Mouse (Mus musculus): ENCODE results near the gene Map3k14. TPM values are rescaled to one million over a fixed set of nuclear protein-coding genes. Genes with fewer than 3 reads are reported as not detected.
A peak's percentile ranks its signal among the peaks of the same experiment; 100 is the strongest.
"Not testable (repeated sequence)": the region's sequence is repeated elsewhere in the genome, so short reads cannot be mapped to it uniquely, and the experiment has no call there.

Map3k14 gene
- polyA plus RNA-seq, 1 experiment from 2014 or later = 5.0 TPM

DNA sequence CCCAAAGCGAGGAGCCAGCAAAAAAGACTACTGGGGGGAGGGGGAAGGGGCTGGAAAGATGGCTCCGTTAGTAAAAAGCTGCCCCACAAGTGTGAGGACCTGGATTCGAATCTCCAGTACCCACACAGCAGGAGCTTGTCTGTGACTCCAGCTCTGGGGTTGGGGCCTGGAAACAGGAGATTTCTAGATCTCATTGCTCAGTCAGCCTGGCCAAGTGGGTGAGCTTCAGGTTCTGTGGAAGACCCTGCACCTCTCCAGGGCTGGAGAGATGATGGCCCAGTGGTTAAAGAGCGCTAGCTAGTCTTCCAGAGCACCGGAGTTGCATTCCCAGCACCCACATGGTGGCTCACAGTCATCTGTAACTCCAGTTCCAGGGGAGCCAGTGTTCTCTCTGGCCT is 25.6 kb upstream of the Map3k14 start:
- WGBS = 84% methylated on average over 5 of the region's 5 CpGs

DNA sequence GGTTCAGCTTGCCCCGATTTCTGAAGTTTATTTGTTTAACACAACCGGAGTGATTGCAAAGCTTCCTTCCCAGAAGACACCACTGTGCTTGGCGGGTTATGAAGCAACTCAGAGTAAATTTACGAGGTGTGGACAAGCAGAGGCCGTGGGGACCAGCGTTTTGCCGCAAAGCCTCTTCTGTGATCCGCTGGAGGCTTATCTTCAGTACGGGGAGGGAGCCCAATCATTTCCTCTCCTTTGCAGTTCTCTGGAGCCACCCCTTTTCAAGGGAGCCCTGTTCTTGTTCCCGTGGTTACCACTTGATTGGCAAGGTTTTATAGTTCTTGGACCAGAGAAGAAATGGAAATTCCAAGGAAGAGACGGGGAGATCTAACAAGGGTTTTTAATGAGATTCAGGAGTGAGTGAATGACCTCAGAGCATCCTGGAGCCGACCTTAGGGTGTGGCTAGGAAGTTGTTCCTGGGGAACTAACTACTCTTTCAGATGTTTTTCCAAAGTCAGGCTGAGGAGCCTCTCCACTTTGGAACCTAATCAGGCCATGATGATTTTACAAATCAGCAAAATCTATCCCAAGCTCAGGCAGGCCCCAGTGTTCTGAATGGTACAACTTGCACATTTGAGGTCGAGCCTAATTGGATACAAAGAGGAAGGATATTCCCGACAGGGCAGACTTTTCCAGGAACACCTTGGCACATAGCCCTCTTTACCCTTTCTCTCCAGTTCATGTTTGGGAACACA is 25.0 kb upstream of the Map3k14 start:
- no peaks in the 10 kb centered on the region for H3K27me3 ChIP-seq
- H3K4me1 ChIP-seq (replicated peaks) = peaks cover 6% of the 10 kb centered on the region
- no peak overlapping the region for H3K4me3 ChIP-seq (replicated peaks)
- no peaks in the 10 kb centered on the region for H3K9me3 ChIP-seq
- no peak overlapping the region for H3K4me2 ChIP-seq (replicated peaks)
- no peak for ATAC-seq
- 23% methylated on average over 14 of the region's 14 CpGs for WGBS
- H3K27ac ChIP-seq = no peak overlapping the region
- no peak overlapping the region for H3K9ac ChIP-seq (replicated peaks)
- H3K36me3 ChIP-seq = no peaks in the 10 kb centered on the region

More for the DNA sequence above, 25.6 kb upstream of the Map3k14 start:
- no peak for ATAC-seq
- Histone ChIP-seq H3K4me2 (replicated peaks) (no peak overlapping the region), H3K4me1 (replicated peaks) (peaks cover 6% of the 10 kb centered on the region), H3K27me3 (no peaks in the 10 kb centered on the region), H3K4me3 (replicated peaks) (no peak overlapping the region), H3K27ac (no peak overlapping the region), H3K36me3 (no peaks in the 10 kb centered on the region), H3K9ac (replicated peaks) (no peak overlapping the region), H3K9me3 (no peaks in the 10 kb centered on the region)

DNA sequence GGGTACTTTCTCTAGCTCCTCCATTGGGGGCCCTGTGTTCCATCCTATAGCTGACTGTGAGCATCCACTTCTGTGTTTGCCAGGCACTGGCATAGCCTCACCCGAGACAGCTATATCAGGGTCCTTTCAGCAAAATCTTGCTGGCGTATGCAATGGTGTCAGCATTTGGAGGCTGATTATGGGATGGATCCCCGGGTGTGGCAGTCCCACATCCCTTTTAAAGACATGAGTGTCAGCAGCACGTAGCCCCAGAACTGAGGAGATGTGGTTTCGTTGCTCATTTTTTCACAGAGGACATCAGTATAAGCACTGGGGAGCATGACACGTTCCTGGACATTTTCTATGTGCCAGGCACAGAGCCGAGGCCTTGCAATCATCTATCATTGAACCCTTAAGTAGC is 23.6 kb upstream of the Map3k14 start:
- H3K4me1 ChIP-seq (replicated peaks); H3K4me3 ChIP-seq (replicated peaks); H3K4me2 ChIP-seq (replicated peaks); H3K9me3 ChIP-seq; H3K36me3 ChIP-seq; H3K27ac ChIP-seq; H3K27me3 ChIP-seq; ATAC-seq; H3K9ac ChIP-seq (replicated peaks): not testable (repeated sequence)
- WGBS = 94% methylated on average over 7 of the region's 7 CpGs

DNA sequence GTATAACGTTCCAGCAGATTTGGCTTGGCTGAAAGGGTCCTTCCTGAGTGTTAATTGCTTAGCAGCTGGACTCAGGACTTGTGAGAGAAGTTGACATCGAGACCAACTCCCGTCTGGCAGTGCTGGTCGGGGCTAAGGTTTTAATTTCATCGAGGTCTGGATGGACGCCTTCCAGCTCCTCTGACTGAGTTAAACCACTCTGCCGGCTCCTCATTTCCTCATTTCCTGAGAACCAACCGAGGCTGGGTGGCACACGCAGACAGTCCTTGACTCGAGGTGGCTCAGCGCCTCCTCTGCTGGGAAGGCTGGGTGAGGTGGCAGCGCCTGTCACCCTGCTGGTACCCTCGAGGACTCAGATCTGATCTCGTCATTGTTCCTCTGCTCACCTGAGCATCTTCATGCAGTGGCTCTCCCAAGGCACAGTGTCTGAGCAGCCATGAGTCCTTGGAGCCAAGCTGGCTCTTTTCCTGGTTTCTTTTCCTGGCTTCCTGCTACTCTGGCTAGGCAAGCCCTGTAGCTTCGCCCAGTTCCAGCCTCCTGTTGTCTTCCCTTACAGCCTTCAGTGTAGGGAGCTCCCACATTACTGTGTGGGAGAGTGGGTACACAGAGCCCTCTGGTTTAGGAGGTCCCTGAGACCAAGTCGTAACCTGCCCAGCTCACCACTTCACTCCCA is 21.2 kb upstream of the Map3k14 start:
- WGBS = 80% methylated on average over 16 of the region's 16 CpGs
- no peak overlapping the region for H3K9ac ChIP-seq (replicated peaks)
- no peaks in the 10 kb centered on the region for H3K36me3 ChIP-seq
- no peak overlapping the region for H3K4me3 ChIP-seq (replicated peaks)
- no peaks in the 10 kb centered on the region for H3K9me3 ChIP-seq
- H3K27me3 ChIP-seq = no peaks in the 10 kb centered on the region
- H3K27ac ChIP-seq = no peak overlapping the region
- ATAC-seq = no peak
- no peak overlapping the region for H3K4me2 ChIP-seq (replicated peaks)
- peaks cover 6% of the 10 kb centered on the region for H3K4me1 ChIP-seq (replicated peaks)

DNA sequence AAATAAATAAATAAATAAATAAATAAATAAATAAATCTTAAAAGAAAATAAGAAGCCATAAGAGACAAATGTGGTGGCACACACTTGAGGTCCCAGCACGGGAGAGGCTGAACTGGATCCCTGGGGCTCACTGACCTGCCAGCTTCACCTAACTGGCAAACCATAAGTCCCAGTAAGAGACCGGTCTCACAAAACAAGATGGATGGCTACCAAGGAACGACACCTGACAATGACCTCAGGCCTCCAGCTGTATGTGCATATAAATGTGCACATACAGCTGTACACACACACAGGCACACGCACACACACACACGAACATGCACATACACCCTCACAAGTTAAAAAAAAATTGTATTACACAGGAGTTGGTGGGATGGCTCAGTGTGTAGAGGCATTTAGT is 19.6 kb upstream of the Map3k14 start:
- no peak for ATAC-seq
- Histone ChIP-seq H3K9ac (replicated peaks) (no peak overlapping the region), H3K27me3 (no peaks in the 10 kb centered on the region), H3K9me3 (no peaks in the 10 kb centered on the region), H3K4me3 (replicated peaks) (no peak overlapping the region), H3K36me3 (no peaks in the 10 kb centered on the region), H3K27ac (no peak overlapping the region), H3K4me1 (replicated peaks) (peaks cover under 1% of the 10 kb centered on the region; the same call in 1 of the 2 replicates), H3K4me2 (replicated peaks) (no peak overlapping the region)
- 96% methylated on average over 5 of the region's 5 CpGs for WGBS

DNA sequence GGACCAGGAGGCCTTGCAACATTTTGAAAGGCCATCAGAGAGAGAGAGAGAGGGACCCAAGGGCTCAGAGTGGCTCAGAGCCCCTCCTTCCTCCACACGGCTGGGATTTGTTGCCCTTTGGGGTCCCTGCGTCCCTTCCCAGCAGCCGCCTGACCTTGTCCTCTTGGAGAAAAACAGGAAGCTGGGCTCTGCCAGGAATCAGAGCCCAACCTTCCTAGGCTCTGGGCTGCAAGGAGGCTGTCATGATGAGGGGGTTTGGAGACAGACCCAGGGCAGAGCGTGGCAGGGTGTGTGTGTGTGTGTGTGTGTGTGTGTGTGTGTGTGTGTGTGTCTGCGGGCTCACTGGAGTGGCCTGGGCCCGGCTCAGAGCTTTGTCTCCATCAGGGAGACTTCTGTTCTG is 18.7 kb upstream of the Map3k14 start:
- Histone ChIP-seq H3K27ac (no peak overlapping the region), H3K4me3 (replicated peaks) (no peak overlapping the region), H3K4me2 (replicated peaks) (no peak overlapping the region), H3K27me3 (no peaks in the 10 kb centered on the region), H3K9me3 (no peaks in the 10 kb centered on the region), H3K4me1 (replicated peaks) (no peaks in the 10 kb centered on the region), H3K9ac (replicated peaks) (no peak overlapping the region), H3K36me3 (no peaks in the 10 kb centered on the region)
- 60% methylated on average over 6 of the region's 6 CpGs for WGBS
- no peak for ATAC-seq

DNA sequence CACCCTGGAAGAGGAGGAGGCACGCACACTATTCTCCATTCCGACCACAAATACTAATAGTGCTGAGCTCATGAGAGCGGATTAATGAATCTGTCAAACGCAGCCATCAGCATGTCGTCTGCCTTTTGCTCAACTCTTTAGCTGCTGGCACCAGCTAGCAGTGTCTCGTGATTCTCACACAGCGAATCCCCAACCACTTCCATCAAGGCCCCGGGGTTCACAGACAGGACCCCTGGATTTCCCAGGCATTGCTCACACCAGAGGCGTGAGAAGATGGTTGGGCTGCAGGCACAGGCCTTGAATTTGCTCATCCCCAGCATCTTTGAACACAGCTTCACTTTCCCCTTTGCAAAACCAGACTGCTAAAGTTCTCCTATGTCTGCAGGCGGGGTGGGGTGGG is 18.0 kb upstream of the Map3k14 start:
- WGBS = 83% methylated on average over 10 of the region's 10 CpGs
- no peak for ATAC-seq
- Histone ChIP-seq H3K36me3 (no peaks in the 10 kb centered on the region), H3K9me3 (no peaks in the 10 kb centered on the region), H3K27ac (no peak overlapping the region), H3K27me3 (no peaks in the 10 kb centered on the region), H3K4me1 (replicated peaks) (no peaks in the 10 kb centered on the region), H3K4me3 (replicated peaks) (no peak overlapping the region), H3K4me2 (replicated peaks) (no peak overlapping the region), H3K9ac (replicated peaks) (no peak overlapping the region)

DNA sequence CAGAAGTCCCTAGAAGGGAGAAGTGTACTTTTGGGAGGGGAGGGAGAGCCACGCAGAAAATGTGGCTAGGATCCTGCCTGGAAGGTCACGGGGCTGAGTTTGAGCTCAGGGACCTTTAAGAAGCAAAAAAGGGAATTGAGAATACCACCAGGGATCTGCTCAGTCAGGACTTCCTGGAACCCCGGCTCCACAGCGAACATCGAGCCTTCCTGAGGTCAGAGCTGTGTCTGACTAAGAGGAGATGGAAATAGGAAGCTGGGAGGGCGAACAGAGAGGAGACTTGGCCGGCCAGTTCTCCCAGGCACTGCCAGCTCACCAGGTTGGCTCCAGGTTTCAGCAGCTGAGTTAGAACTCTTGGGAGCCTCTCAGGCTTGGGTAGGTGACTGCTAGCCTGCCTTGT is 14.5 kb upstream of the Map3k14 start:
- Histone ChIP-seq H3K27ac (no peak overlapping the region), H3K9ac (replicated peaks) (no peak overlapping the region), H3K27me3 (no peaks in the 10 kb centered on the region), H3K4me3 (replicated peaks) (no peak overlapping the region), H3K4me2 (replicated peaks) (no peak overlapping the region), H3K4me1 (replicated peaks) (no peaks in the 10 kb centered on the region), H3K9me3 (no peaks in the 10 kb centered on the region), H3K36me3 (no peaks in the 10 kb centered on the region)
- 79% methylated on average over 7 of the region's 7 CpGs for WGBS
- ATAC-seq = no peak

DNA sequence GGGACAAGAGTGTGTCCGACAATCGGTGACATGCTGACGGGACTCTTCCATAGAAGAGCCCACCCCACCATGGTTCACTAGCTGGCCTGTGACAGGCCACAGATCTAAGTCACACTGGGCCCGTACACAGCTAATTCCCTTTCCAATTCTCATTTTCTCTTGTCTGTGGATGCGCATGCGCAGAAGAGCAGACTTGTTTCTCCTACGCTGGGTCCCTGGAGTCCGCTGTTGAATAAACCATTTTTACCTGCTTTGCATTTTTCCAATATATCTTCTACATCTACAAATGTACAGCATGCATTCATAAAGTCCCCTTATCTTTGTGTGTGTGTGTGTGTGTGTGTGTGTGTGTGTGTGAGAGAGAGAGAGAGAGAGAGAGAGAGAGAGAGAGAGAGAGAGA is 9.2 kb upstream of the Map3k14 start:
- H3K9ac ChIP-seq (replicated peaks) = no peak overlapping the region
- H3K4me1 ChIP-seq (replicated peaks) = peaks cover 6% of the 10 kb centered on the region; the same call in 1 of the 2 replicates
- H3K36me3 ChIP-seq = no peaks in the 10 kb centered on the region
- 0 out of 2 replicates have a peak, but pooled peaks have one; percentile 20 for ATAC-seq
- 74% methylated on average over 8 of the region's 8 CpGs for WGBS
- H3K27ac ChIP-seq = peak overlapping the region; percentile 66
- H3K4me3 ChIP-seq (replicated peaks) = no peak overlapping the region
- no peaks in the 10 kb centered on the region for H3K27me3 ChIP-seq
- H3K4me2 ChIP-seq (replicated peaks) = no peak overlapping the region
- H3K9me3 ChIP-seq = no peaks in the 10 kb centered on the region

DNA sequence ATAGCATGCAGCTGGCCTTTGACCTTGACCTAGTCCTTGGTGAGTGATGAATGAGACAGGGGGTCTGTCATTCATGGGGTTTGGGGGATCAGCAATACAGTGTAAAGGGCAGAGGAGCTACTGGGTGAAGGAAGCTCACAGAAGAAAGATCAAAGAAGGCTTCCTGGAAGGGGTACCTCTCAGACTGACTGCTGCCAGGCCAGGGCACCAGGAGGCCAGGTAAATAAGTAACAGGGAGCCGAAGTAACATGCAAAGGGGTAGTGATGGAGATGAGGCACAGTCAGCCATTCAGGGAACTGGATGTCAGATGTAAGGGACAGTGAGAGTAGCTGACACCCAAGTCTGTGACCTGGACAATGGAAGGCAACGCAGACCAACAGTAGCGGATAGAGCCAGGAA is 5.6 kb upstream of the Map3k14 start:
- no peak overlapping the region for H3K4me3 ChIP-seq (replicated peaks)
- H3K4me1 ChIP-seq (replicated peaks) = peaks cover 13% of the 10 kb centered on the region
- no peak overlapping the region for H3K9ac ChIP-seq (replicated peaks)
- H3K27ac ChIP-seq = no peak overlapping the region
- no peaks in the 10 kb centered on the region for H3K36me3 ChIP-seq
- no peak for ATAC-seq
- H3K4me2 ChIP-seq (replicated peaks) = no peak overlapping the region
- 95% methylated on average over 3 of the region's 3 CpGs for WGBS
- no peaks in the 10 kb centered on the region for H3K9me3 ChIP-seq
- H3K27me3 ChIP-seq = no peaks in the 10 kb centered on the region

DNA sequence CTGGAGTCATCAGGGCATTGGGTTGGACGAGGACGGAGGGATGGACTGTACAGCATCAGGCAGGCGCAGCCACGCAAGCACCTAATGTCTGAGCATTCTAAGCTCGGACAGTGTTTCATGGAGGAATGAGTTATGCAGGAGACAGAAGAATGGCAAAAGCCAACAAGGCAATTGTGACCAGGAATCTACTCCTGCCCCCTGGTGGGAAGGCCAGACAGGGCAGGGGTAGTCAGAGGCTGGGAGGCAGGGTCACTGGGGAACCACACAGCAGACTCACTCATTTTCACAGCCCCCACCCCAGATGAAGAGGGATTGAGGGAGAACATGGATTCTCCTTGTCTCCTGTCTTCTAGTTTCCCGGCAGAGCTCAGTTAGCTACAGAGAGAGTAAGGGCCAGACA is 4.7 kb upstream of the Map3k14 start:
- WGBS = 82% methylated on average over 6 of the region's 6 CpGs
- H3K27ac ChIP-seq = no peak overlapping the region
- H3K9ac ChIP-seq (replicated peaks) = no peak overlapping the region
- H3K4me2 ChIP-seq (replicated peaks) = no peak overlapping the region
- H3K4me3 ChIP-seq (replicated peaks) = no peak overlapping the region
- no peaks in the 10 kb centered on the region for H3K27me3 ChIP-seq
- peaks cover 14% of the 10 kb centered on the region for H3K4me1 ChIP-seq (replicated peaks)
- H3K9me3 ChIP-seq = no peaks in the 10 kb centered on the region
- no peaks in the 10 kb centered on the region for H3K36me3 ChIP-seq
- ATAC-seq = no peak

DNA sequence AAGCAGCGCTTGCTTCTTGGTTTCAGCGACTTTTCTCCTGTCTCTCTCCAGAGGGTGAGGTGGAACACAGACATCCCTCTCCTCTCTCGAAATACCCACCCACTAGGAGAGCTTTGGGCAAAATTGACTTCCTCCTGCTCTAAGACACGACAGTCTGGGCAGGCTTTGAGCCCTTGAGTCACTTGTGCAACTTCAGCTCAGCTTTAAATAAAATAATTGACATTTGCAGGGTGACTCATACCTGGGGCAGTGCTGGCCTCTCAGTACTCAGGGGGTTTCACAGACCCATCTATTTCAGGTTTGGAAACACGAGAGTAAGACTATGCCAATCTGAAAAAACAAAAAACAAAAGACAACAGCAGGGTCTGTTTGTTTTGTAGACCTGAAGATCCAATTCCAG is 2.2 kb upstream of the Map3k14 start:
- no peak for ATAC-seq
- H3K4me2 ChIP-seq (replicated peaks) = no peak overlapping the region
- 80% methylated on average over 5 of the region's 5 CpGs for WGBS
- no peaks in the 10 kb centered on the region for H3K27me3 ChIP-seq
- no peaks in the 10 kb centered on the region for H3K36me3 ChIP-seq
- H3K9me3 ChIP-seq = no peaks in the 10 kb centered on the region
- no peak overlapping the region for H3K27ac ChIP-seq
- H3K4me3 ChIP-seq (replicated peaks) = no peak overlapping the region
- H3K9ac ChIP-seq (replicated peaks) = no peak overlapping the region
- H3K4me1 ChIP-seq (replicated peaks) = peaks cover 32% of the 10 kb centered on the region

Measured in midbrain, embryonic 13.5 days (tissue).